Mouse (Mus musculus): ENCODE results near the gene Prmt1. TPM values are rescaled to one million over a fixed set of nuclear protein-coding genes. Genes with fewer than 3 reads are reported as not detected.
"Not testable (repeated sequence)": the region's sequence is repeated elsewhere in the genome, so short reads cannot be mapped to it uniquely, and the experiment has no call there.

The Prmt1 gene
- total and polyA plus RNA-seq, 2 experiments from 2014 or later = 208 to 598 TPM

- H3K4me1 ChIP-seq (ENCODE audit: insufficient read depth) = no peaks in the 10 kb centered on the region
- H3K9me3 ChIP-seq (ENCODE audit: low read length) = no peaks in the 10 kb centered on the region
- ATAC-seq (peak; percentile 21), DNase-seq (peak; percentile 11)
- H3K27me3 ChIP-seq (ENCODE audit: insufficient read depth, low read length) = no peaks in the 10 kb centered on the region
- no peak for TF ChIP-seq CTCF (IDR thresholded peaks at IDR 0.05; ENCODE audit: low read depth)
- no peak overlapping the region for H3K9ac ChIP-seq
- H3K4me2 ChIP-seq (ENCODE audit: low read depth) = no peak overlapping the region
- peaks cover 46% of the 10 kb centered on the region for H3K36me3 ChIP-seq (ENCODE audit: insufficient read depth)
- H3K27ac ChIP-seq (ENCODE audit: low read depth, low read length) = 0 out of 2 replicates have a peak overlapping the region, but pooled peaks have one; percentile 9
- no peak overlapping the region for H3K4me3 ChIP-seq (ENCODE audit: low read depth, low read length)
- 60% methylated on average over 2 of the region's 2 CpGs for WGBS
Measured at GRCm38 (mm10) chr7:45026256-45026655, 39.9 kb upstream of the Prmt1 start.

- no peak overlapping the region for H3K4me2 ChIP-seq (ENCODE audit: low read depth)
- H3K9ac ChIP-seq = 0 out of 2 replicates have a peak overlapping the region, but pooled peaks have one; percentile 22
- 63% methylated on average over 8 of the region's 8 CpGs for WGBS
- H3K4me3 ChIP-seq (ENCODE audit: low read depth, low read length) = no peak overlapping the region
- no peaks in the 10 kb centered on the region for H3K9me3 ChIP-seq (ENCODE audit: low read length)
- TF ChIP-seq CTCF (IDR thresholded peaks at IDR 0.05; ENCODE audit: low read depth) = no peak
- no peaks in the 10 kb centered on the region for H3K27me3 ChIP-seq (ENCODE audit: insufficient read depth, low read length)
- DNase-seq (no peak), ATAC-seq (peak; percentile 17; the same call in 1 of the 2 replicates)
- H3K36me3 ChIP-seq (ENCODE audit: insufficient read depth) = peaks cover 41% of the 10 kb centered on the region
- H3K4me1 ChIP-seq (ENCODE audit: insufficient read depth) = no peaks in the 10 kb centered on the region
- H3K27ac ChIP-seq (ENCODE audit: low read depth, low read length) = peak overlapping the region; percentile 9; the same call in 1 of the 2 replicates
Measured at GRCm38 (mm10) chr7:45025601-45026220, 39.3 kb upstream of the Prmt1 start.

GRCm38 (mm10) chr7:45024281-45025248, 38.2 kb upstream of the Prmt1 start:
- no peak for TF ChIP-seq CTCF (IDR thresholded peaks at IDR 0.05; ENCODE audit: low read depth)
- Histone ChIP-seq H3K36me3 (ENCODE audit: insufficient read depth) (peaks cover 29% of the 10 kb centered on the region), H3K4me1 (ENCODE audit: insufficient read depth) (no peaks in the 10 kb centered on the region), H3K27me3 (ENCODE audit: insufficient read depth, low read length) (no peaks in the 10 kb centered on the region), H3K27ac (ENCODE audit: low read depth, low read length) (peak overlapping the region; percentile 3; the same call in 1 of the 2 replicates), H3K9ac (0 out of 2 replicates have a peak overlapping the region, but pooled peaks have one; percentile 22), H3K4me3 (ENCODE audit: low read depth, low read length) (no peak overlapping the region), H3K4me2 (ENCODE audit: low read depth) (no peak overlapping the region), H3K9me3 (ENCODE audit: low read length) (no peaks in the 10 kb centered on the region)
- DNase-seq (no peak), ATAC-seq (no peak)
- 87% methylated on average over 15 of the region's 15 CpGs for WGBS

- H3K9me3 ChIP-seq (ENCODE audit: low read length); H3K27ac ChIP-seq (ENCODE audit: low read depth, low read length); H3K27me3 ChIP-seq (ENCODE audit: insufficient read depth, low read length); H3K4me1 ChIP-seq (ENCODE audit: insufficient read depth); H3K4me3 ChIP-seq (ENCODE audit: low read depth, low read length); H3K9ac ChIP-seq; H3K4me2 ChIP-seq (ENCODE audit: low read depth); ATAC-seq: not testable (repeated sequence)
- WGBS = 78% methylated on average over 5 of the region's 5 CpGs
- H3K36me3 ChIP-seq (ENCODE audit: insufficient read depth) = peaks cover 21% of the 10 kb centered on the region
- peak; percentile 9 for DNase-seq
- peak; percentile 39 for TF ChIP-seq CTCF (IDR thresholded peaks at IDR 0.05; ENCODE audit: low read depth)
Measured at GRCm38 (mm10) chr7:45023711-45024110, 37.3 kb upstream of the Prmt1 start.

- Histone ChIP-seq H3K4me2 (ENCODE audit: low read depth) (no peak overlapping the region), H3K4me3 (ENCODE audit: low read depth, low read length) (no peak overlapping the region), H3K27ac (ENCODE audit: low read depth, low read length) (no peak overlapping the region), H3K9me3 (ENCODE audit: low read length) (no peaks in the 10 kb centered on the region), H3K36me3 (ENCODE audit: insufficient read depth) (no peaks in the 10 kb centered on the region), H3K27me3 (ENCODE audit: insufficient read depth, low read length) (no peaks in the 10 kb centered on the region), H3K4me1 (ENCODE audit: insufficient read depth) (peaks cover 6% of the 10 kb centered on the region), H3K9ac (no peak overlapping the region)
- 75% methylated on average over 9 of the region's 9 CpGs for WGBS
- DNase-seq = no peak
- TF ChIP-seq CTCF (IDR thresholded peaks at IDR 0.05; ENCODE audit: low read depth) = no peak
- no peak for ATAC-seq
Measured at GRCm38 (mm10) chr7:45020225-45020624, 33.9 kb upstream of the Prmt1 start.

GRCm38 (mm10) chr7:45019031-45019571, 32.7 kb upstream of the Prmt1 start:
- no peak for TF ChIP-seq CTCF (IDR thresholded peaks at IDR 0.05; ENCODE audit: low read depth)
- no peak for ATAC-seq
- Histone ChIP-seq H3K4me1 (ENCODE audit: insufficient read depth) (peaks cover 17% of the 10 kb centered on the region), H3K9me3 (ENCODE audit: low read length) (no peaks in the 10 kb centered on the region), H3K27ac (ENCODE audit: low read depth, low read length) (no peak overlapping the region), H3K27me3 (ENCODE audit: insufficient read depth, low read length) (no peaks in the 10 kb centered on the region), H3K4me2 (ENCODE audit: low read depth) (no peak overlapping the region), H3K9ac (no peak overlapping the region), H3K4me3 (ENCODE audit: low read depth, low read length) (no peak overlapping the region), H3K36me3 (ENCODE audit: insufficient read depth) (no peaks in the 10 kb centered on the region)
- DNase-seq = no peak
- 44% methylated on average over 8 of the region's 8 CpGs for WGBS
